Mouse (Mus musculus) bone marrow macrophage, adult 2 months (primary cell): Measurements from ENCODE around the gene Csnk1g1.

Source experiments
- CTCF ChIP-seq: IDR thresholded peaks from 2 replicates; pipeline ENCODE4 v1.5.1; 2012; ENCODE audit warnings: low read depth, mild to moderate bottlenecking, low read length, moderate library complexity
- POLR2A ChIP-seq: IDR thresholded peaks from 2 replicates; pipeline ENCODE4 v1.6.1; 2012; ENCODE audit warnings: mild to moderate bottlenecking, low read depth, low read length, borderline replicate concordance

DNA sequence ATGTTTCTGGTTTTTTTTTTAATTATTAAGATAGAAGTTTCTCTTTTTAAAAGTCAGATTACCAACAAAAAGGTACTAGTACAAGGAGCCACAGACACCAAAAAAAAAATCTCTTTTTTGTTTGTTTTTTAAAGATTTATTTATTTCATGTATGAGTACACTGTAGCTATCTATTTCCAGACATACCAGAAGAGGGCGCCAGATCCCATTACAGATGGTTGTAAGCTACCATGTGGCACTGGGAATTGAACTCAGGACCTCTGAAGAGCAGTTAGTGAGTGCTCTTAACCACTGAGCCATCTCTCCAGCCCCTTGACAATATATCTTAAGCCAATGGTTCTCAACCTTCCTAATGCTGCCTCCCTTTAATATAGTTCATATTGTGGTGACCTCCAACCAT, 144.9 kb downstream of the Csnk1g1 start:
- TF ChIP-seq CTCF: no peak
- TF ChIP-seq POLR2A: no peak
